Mouse (Mus musculus) kidney, adult 2 months (tissue): ENCODE results near the gene Hat1. TPM values are rescaled to one million over a fixed set of nuclear protein-coding genes. Genes with fewer than 3 reads are reported as not detected.

Experiments used
- DNase-seq: peaks from one replicate; pipeline ENCODE4 v3.0.0; 2021
- H3K27ac ChIP-seq: fragments of 200-500 bp; 2 replicates; pipeline ENCODE4 v1.5.1; 2012; ENCODE audit warnings: low read depth, low read length, control low read depth, inconsistent platforms; ENCODE audit not compliant: insufficient read depth
- H3K27me3 ChIP-seq: fragments of 200-500 bp; replicated peaks from 2 replicates; pipeline ENCODE4 v1.6.1; 2012; ENCODE audit warnings: mild to moderate bottlenecking, moderate library complexity, low read length, inconsistent platforms; ENCODE audit not compliant: control insufficient read depth, insufficient read depth
- H3K36me3 ChIP-seq: fragments of 200-500 bp; 2 replicates; pipeline ENCODE4 v1.6.1; 2012; ENCODE audit warnings: mild to moderate bottlenecking, moderate library complexity, low read length, inconsistent platforms; ENCODE audit not compliant: control insufficient read depth, insufficient read depth
- H3K4me1 ChIP-seq: fragments of 200-500 bp; 2 replicates; pipeline ENCODE4 v1.6.1; 2011; ENCODE audit warnings: low read length; ENCODE audit not compliant: control insufficient read depth, insufficient read depth
- H3K4me3 ChIP-seq: fragments of 200-500 bp; 2 replicates; pipeline ENCODE4 v1.5.1; 2011; ENCODE audit warnings: mild to moderate bottlenecking, low read depth, low read length, control low read depth; ENCODE audit not compliant: insufficient read depth
- CTCF ChIP-seq: fragments of 200-500 bp; conservative IDR thresholded peaks from 2 replicates; pipeline ENCODE4 v1.5.1; 2011; ENCODE audit warnings: low read depth, mild to moderate bottlenecking, control low read depth, low read length, moderate library complexity, mixed read lengths; ENCODE audit not compliant: insufficient read depth, insufficient read length
- POLR2A ChIP-seq: fragments of 200-500 bp; IDR thresholded peaks from one replicate; pipeline ENCODE4 v1.6.1; 2011; ENCODE audit warnings: low read depth, low read length, control low read depth
- WGBS: fragments of 180-500 bp; shearing (Covaris S2); methylation state at CpG from one replicate; pipeline ENCODE4 v1.1.7; 2018; 5-methylcytosine and 5-hydroxymethylcytosine counted together
- polyA plus RNA-seq: library from polyadenylated mRNA; depleted of rRNA; stranded (reverse); fragments of >200 nt; gene quantifications from 2 replicates; pipeline ENCODE4 v1.2.3, GENCODE M21; 2012

Gene Hat1
- polyA plus RNA-seq, 1 experiment, result 7.7 TPM

DNA sequence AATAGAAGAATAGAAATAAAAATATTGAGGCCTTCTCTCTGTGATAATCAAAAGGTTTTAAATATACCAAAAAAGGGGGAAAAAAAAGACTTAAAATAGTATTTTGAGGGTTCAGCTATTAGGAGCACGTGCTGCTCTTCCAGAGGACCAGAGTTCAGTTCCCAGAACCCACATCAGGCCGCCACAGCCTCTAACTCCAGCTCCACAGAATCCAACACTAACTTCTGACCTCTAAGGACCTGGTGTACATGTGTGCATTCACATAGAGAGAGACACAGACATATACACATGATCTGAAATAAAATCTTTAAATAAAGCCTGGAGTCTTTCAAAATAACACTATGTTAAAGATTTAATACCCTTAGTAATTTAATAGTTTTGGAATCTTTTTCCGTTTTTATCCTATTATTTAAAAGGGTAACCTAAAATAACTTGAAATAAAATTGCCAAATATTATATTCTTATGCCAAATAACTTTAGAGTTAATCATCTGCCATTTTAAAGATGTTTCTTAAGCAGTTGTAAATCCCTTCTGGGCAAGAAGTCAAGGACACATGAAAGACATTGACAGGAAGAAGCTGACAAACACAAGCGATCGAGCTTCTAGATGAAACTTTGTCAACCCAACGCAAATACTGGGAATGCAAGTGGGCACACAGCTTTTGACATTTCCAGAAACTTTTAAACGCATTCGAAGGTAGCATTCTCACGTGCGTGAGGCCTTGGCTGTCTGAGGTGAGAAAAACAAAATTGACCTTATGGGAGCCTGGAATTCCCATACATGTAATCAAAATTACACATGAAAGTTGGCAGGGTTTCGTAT, 37.6 kb upstream of the Hat1 start:
- WGBS, result 69% methylated on average over 11 of the region's 11 CpGs
- Histone ChIP-seq H3K27me3 (no peaks in the 10 kb centered on the region), H3K4me3 (no peak overlapping the region), H3K4me1 (peaks cover 28% of the 10 kb centered on the region), H3K36me3 (no peaks in the 10 kb centered on the region), H3K27ac (peak overlapping the region; percentile 65; the same call in 1 of the 2 replicates)
- no peak for TF ChIP-seq CTCF
- TF ChIP-seq POLR2A, result no peak
- DNase-seq, result no peak

DNA sequence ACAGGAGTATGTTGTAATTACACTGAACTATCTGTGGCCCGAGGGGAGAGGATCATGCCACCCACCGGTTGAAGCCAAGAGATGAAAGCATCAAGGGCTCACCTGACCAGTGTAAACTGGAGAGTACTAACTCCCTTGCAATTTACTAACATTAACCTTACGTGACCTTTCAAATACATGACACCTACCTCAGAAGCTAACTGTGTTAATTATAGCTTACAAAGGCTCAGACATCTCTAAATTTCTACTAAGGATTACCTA, 37.1 kb upstream of the Hat1 start:
- TF ChIP-seq CTCF (no peak), POLR2A (no peak)
- 63% methylated on average over 3 of the region's 3 CpGs for WGBS
- no peak for DNase-seq
- Histone ChIP-seq H3K36me3 (no peaks in the 10 kb centered on the region), H3K4me3 (no peak overlapping the region), H3K27me3 (no peaks in the 10 kb centered on the region), H3K4me1 (peaks cover 29% of the 10 kb centered on the region), H3K27ac (peak overlapping the region; percentile 65; the same call in 1 of the 2 replicates)

DNA sequence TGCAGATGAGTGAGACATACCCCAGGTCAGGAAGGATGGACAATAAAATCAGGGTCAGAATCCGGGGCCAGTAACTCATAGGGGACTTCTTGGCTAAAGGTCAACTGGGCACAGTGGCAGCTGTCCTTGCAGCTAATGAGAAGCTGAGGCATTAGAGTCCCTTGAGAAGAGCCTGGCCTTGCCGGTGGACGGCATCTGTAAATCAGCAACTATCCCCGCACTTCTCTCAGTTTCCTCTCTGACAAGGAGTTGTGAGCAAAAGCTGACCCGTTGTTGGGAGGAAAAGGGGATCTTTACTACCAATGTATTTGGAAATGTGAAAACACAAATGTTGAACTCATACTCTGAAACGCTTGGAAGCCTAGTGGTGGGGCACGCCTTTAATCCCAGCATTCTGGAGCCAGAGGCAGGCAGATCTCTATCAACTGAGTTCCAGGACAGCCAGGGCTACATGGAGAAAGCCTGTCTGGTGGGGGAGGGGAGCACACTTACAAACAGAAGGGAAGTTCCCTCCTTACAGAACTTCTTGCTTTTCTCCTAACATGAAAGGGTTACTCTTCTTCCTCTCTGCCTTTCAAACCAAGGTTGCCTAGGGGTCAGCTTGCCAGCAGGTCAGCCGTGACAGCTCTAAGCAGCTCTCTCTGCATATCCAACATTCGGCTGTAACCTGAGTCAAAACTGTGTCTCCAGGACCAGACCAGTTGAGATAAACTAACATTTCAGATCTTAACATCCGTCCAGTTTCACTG, 35.3 kb upstream of the Hat1 start:
- 26% methylated on average over 10 of the region's 10 CpGs for WGBS
- H3K27ac ChIP-seq, result peak overlapping the region; percentile 40

DNA sequence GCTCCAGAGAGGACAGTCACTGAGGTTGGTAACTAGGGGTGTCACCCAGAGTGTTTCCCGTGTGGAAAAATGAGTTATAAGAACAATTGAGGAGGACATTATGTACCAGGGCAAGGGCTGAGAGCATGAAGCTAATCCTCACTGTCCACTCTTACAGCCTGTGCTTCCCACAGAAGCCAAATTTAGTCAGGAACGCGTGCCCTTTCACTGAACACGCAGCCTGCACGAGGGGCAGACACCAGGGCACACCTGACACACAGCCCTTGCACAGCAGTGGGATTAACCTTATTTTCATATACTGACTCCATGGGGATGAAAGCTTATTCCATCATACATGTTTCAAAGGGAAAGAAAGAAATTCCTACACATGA, 34.7 kb upstream of the Hat1 start:
- H3K4me1 ChIP-seq, result peaks cover 36% of the 10 kb centered on the region
- H3K36me3 ChIP-seq, result no peaks in the 10 kb centered on the region; the same call in 1 of the 2 replicates
- 27% methylated on average over 5 of the region's 5 CpGs for WGBS
- H3K4me3 ChIP-seq, result no peak overlapping the region
- no peak for DNase-seq
- H3K27ac ChIP-seq, result peak overlapping the region; percentile 40
- no peaks in the 10 kb centered on the region for H3K27me3 ChIP-seq
- no peak for TF ChIP-seq CTCF

More for the DNA sequence above, 35.3 kb upstream of the Hat1 start:
- H3K36me3 ChIP-seq, result no peaks in the 10 kb centered on the region; the same call in 1 of the 2 replicates
- no peaks in the 10 kb centered on the region for H3K27me3 ChIP-seq
- peaks cover 36% of the 10 kb centered on the region for H3K4me1 ChIP-seq
- TF ChIP-seq POLR2A (no peak), CTCF (no peak)
- H3K4me3 ChIP-seq, result no peak overlapping the region
- DNase-seq, result peak; percentile 62

DNA sequence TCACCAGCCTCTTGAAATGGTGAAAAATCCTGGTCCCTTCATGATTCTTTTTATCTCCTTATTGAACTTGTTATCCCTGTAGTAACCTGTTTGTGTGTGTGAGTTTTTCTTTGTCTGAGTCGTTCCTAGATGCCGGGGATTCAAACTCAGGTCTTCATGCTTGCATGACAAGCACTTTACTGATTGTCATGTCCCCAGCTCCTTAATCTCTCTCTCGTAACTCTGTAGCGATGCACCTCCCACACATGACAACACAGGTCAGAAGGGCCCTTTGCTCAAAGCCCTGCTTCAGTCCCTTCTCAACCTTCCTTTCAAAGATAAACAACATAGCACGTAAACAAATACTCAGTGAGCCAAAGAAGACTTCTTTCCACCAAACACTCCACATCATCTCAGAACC, 30.4 kb upstream of the Hat1 start:
- peaks cover 1% of the 10 kb centered on the region; the same call in 1 of the 2 replicates for H3K36me3 ChIP-seq
- no peak for DNase-seq
- H3K4me3 ChIP-seq, result no peak overlapping the region
- H3K27me3 ChIP-seq, result no peaks in the 10 kb centered on the region
- TF ChIP-seq POLR2A (no peak), CTCF (no peak)
- H3K27ac ChIP-seq, result no peak overlapping the region
- H3K4me1 ChIP-seq, result peaks cover 21% of the 10 kb centered on the region
- 86% methylated on average over 5 of the region's 5 CpGs for WGBS

DNA sequence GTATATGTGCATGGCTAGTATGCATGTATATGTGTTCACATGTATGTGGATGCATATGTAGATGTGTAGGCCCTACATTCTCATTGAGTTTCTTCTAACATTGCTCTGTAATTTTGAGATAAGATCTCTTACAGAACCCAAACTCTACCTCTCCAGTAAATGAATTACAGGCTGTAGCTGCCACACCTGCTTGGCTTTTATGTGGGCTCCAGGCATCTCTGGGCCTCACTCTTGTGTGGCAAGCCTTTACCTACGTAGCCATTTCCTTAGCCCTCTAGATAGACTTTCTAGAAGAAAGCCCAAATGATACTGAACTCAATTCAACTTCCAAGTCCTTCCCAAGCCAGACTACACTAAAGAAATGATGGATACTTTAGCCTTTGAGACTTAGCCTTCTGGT, 28.6 kb upstream of the Hat1 start:
- peaks cover 10% of the 10 kb centered on the region for H3K4me1 ChIP-seq
- TF ChIP-seq POLR2A (no peak), CTCF (no peak)
- peaks cover 1% of the 10 kb centered on the region; the same call in 1 of the 2 replicates for H3K36me3 ChIP-seq
- WGBS, result 69% methylated on average over 1 of the region's 1 CpGs
- no peak overlapping the region for H3K4me3 ChIP-seq
- H3K27me3 ChIP-seq, result no peaks in the 10 kb centered on the region
- peak; percentile 22 for DNase-seq
- H3K27ac ChIP-seq, result no peak overlapping the region

DNA sequence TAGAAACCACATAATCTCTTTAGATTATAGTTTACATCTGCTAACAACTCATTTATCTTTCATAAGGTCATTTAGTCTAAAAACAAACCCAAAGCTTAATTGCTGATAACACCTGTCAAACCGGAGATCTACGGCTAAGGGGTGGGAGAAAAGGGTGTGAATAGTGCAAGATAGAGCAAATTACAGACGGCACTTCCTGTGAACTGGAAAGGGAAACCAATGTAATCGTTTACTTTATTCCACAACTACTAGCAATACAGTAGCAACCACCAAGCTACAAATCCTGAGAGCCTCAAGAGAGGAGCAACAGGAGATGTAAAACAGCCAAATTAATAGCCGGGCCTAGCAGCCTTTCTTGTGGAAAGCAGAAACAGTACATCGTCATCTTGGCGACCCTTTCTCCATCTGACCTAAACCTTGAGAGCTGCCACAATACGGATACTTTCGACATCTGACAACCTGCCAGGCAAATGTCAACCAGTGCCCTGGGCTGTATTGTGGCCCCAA, 22.1 kb upstream of the Hat1 start:
- DNase-seq, result no peak
- WGBS, result 3% methylated on average over 9 of the region's 9 CpGs
- Histone ChIP-seq H3K27me3 (no peaks in the 10 kb centered on the region), H3K4me3 (peak overlapping the region; percentile 98), H3K4me1 (peaks cover 3% of the 10 kb centered on the region; the same call in 1 of the 2 replicates), H3K36me3 (0 out of 2 replicates have a peak, but pooled peaks cover 1% of the 10 kb centered on the region), H3K27ac (peak overlapping the region; percentile 90)
- no peak for TF ChIP-seq CTCF
- TF ChIP-seq POLR2A, result no peak
